Mouse (Mus musculus): ENCODE measurements around the gene Olfr985.

- TF ChIP-seq CTCF (IDR thresholded peaks at IDR 0.05; ENCODE audit: low read depth, low read length) (no peak), POLR2A (IDR thresholded peaks at IDR 0.05; ENCODE audit: extremely low read depth, insufficient read depth, low read length) (no peak)
These were observed at the start of gene Olfr985 for GRCm38 (mm10) chr9:40130084-40130483.
